Mouse (Mus musculus): ENCODE results near the gene Hipk4. TPM values are rescaled to one million over a fixed set of nuclear protein-coding genes. Genes with fewer than 3 reads are reported as not detected.

Hipk4 gene
- polyA plus RNA-seq (2012; ENCODE audit: insufficient read depth, low replicate concordance): 1.6 and 2.1 TPM in 2 replicates

- H3K4me1 ChIP-seq: peaks cover 26% of the 10 kb centered on the region
- H3K9me3 ChIP-seq: peaks cover 17% of the 10 kb centered on the region
- peaks cover 15% of the 10 kb centered on the region for H3K36me3 ChIP-seq (replicated peaks; ENCODE audit: low read length)
- H3K4me3 ChIP-seq (replicated peaks): peak within 1 kb of the TSS; percentile 3
- no peaks in the 10 kb centered on the region for H3K27me3 ChIP-seq (replicated peaks)
- TF ChIP-seq FLI1 (IDR thresholded peaks at IDR 0.05; ENCODE audit: low read length) (no peak), GATA1 (IDR thresholded peaks at IDR 0.05; ENCODE audit: borderline replicate concordance, low read length) (no peak)
These were observed at the start of gene Hipk4 for GRCm38 (mm10) chr7:27522967-27523366. Hipk4 (plus strand) TSS chr7:27523267.

GRCm38 (mm10) chr7:27473835-27474489 is 49.1 kb upstream of the Hipk4 start:
- Histone ChIP-seq H3K36me3 (replicated peaks; ENCODE audit: low read length) (peaks cover 36% of the 10 kb centered on the region), H3K27me3 (replicated peaks) (no peaks in the 10 kb centered on the region), H3K9me3 (no peaks in the 10 kb centered on the region), H3K4me3 (replicated peaks) (peak overlapping the region; percentile 98), H3K4me1 (peaks cover 60% of the 10 kb centered on the region)
- TF ChIP-seq GATA1 (IDR thresholded peaks at IDR 0.05; ENCODE audit: borderline replicate concordance, low read length) (no peak), FLI1 (IDR thresholded peaks at IDR 0.05; ENCODE audit: low read length) (no peak)

GRCm38 (mm10) chr7:27474490-27474954 is 48.5 kb upstream of the Hipk4 start:
- Histone ChIP-seq H3K9me3 (no peaks in the 10 kb centered on the region), H3K36me3 (replicated peaks; ENCODE audit: low read length) (peaks cover 42% of the 10 kb centered on the region), H3K27me3 (replicated peaks) (no peaks in the 10 kb centered on the region), H3K4me3 (replicated peaks) (peak overlapping the region; percentile 98), H3K4me1 (peaks cover 66% of the 10 kb centered on the region)
- no peak for TF ChIP-seq FLI1 (IDR thresholded peaks at IDR 0.05; ENCODE audit: low read length)
- TF ChIP-seq GATA1 (IDR thresholded peaks at IDR 0.05; ENCODE audit: borderline replicate concordance, low read length): no peak

GRCm38 (mm10) chr7:27475596-27475995 is 47.5 kb upstream of the Hipk4 start:
- H3K4me3 ChIP-seq (replicated peaks): peak overlapping the region; percentile 98
- H3K4me1 ChIP-seq: peaks cover 76% of the 10 kb centered on the region
- no peaks in the 10 kb centered on the region for H3K27me3 ChIP-seq (replicated peaks)
- peaks cover 49% of the 10 kb centered on the region for H3K36me3 ChIP-seq (replicated peaks; ENCODE audit: low read length)
- H3K9me3 ChIP-seq: no peaks in the 10 kb centered on the region
- no peak for TF ChIP-seq GATA1 (IDR thresholded peaks at IDR 0.05; ENCODE audit: borderline replicate concordance, low read length)
- no peak for TF ChIP-seq FLI1 (IDR thresholded peaks at IDR 0.05; ENCODE audit: low read length)

GRCm38 (mm10) chr7:27476098-27476635 is 46.9 kb upstream of the Hipk4 start:
- Histone ChIP-seq H3K4me1 (peaks cover 77% of the 10 kb centered on the region), H3K9me3 (no peaks in the 10 kb centered on the region), H3K4me3 (replicated peaks) (peak overlapping the region; percentile 98), H3K36me3 (replicated peaks; ENCODE audit: low read length) (peaks cover 51% of the 10 kb centered on the region), H3K27me3 (replicated peaks) (no peaks in the 10 kb centered on the region)
- no peak for TF ChIP-seq GATA1 (IDR thresholded peaks at IDR 0.05; ENCODE audit: borderline replicate concordance, low read length)
- no peak for TF ChIP-seq FLI1 (IDR thresholded peaks at IDR 0.05; ENCODE audit: low read length)

- Histone ChIP-seq H3K9me3 (no peaks in the 10 kb centered on the region), H3K27me3 (replicated peaks) (no peaks in the 10 kb centered on the region), H3K4me1 (peaks cover 81% of the 10 kb centered on the region), H3K4me3 (replicated peaks) (no peak overlapping the region), H3K36me3 (replicated peaks; ENCODE audit: low read length) (peaks cover 51% of the 10 kb centered on the region)
- no peak for TF ChIP-seq GATA1 (IDR thresholded peaks at IDR 0.05; ENCODE audit: borderline replicate concordance, low read length)
- no peak for TF ChIP-seq FLI1 (IDR thresholded peaks at IDR 0.05; ENCODE audit: low read length)
These were observed 44.5 kb upstream of the Hipk4 start for GRCm38 (mm10) chr7:27478561-27478960.

- Histone ChIP-seq H3K4me3 (replicated peaks) (no peak overlapping the region), H3K4me1 (peaks cover 93% of the 10 kb centered on the region), H3K27me3 (replicated peaks) (no peaks in the 10 kb centered on the region), H3K9me3 (no peaks in the 10 kb centered on the region), H3K36me3 (replicated peaks; ENCODE audit: low read length) (peaks cover 51% of the 10 kb centered on the region)
- no peak for TF ChIP-seq FLI1 (IDR thresholded peaks at IDR 0.05; ENCODE audit: low read length)
- TF ChIP-seq GATA1 (IDR thresholded peaks at IDR 0.05; ENCODE audit: borderline replicate concordance, low read length): no peak
These were observed 43.3 kb upstream of the Hipk4 start for GRCm38 (mm10) chr7:27479750-27480149.

GRCm38 (mm10) chr7:27480506-27480905 is 42.6 kb upstream of the Hipk4 start:
- peak overlapping the region; percentile 90 for H3K4me3 ChIP-seq (replicated peaks)
- no peak for TF ChIP-seq GATA1 (IDR thresholded peaks at IDR 0.05; ENCODE audit: borderline replicate concordance, low read length)
- no peak for TF ChIP-seq FLI1 (IDR thresholded peaks at IDR 0.05; ENCODE audit: low read length)
- peaks cover 50% of the 10 kb centered on the region for H3K36me3 ChIP-seq (replicated peaks; ENCODE audit: low read length)
- no peaks in the 10 kb centered on the region for H3K27me3 ChIP-seq (replicated peaks)
- H3K9me3 ChIP-seq: no peaks in the 10 kb centered on the region
- H3K4me1 ChIP-seq: peaks cover 95% of the 10 kb centered on the region

GRCm38 (mm10) chr7:27480927-27481626 is 42.0 kb upstream of the Hipk4 start:
- Histone ChIP-seq H3K9me3 (no peaks in the 10 kb centered on the region), H3K27me3 (replicated peaks) (no peaks in the 10 kb centered on the region), H3K4me1 (peaks cover 92% of the 10 kb centered on the region), H3K4me3 (replicated peaks) (peak overlapping the region; percentile 90), H3K36me3 (replicated peaks; ENCODE audit: low read length) (peaks cover 44% of the 10 kb centered on the region)
- no peak for TF ChIP-seq FLI1 (IDR thresholded peaks at IDR 0.05; ENCODE audit: low read length)
- TF ChIP-seq GATA1 (IDR thresholded peaks at IDR 0.05; ENCODE audit: borderline replicate concordance, low read length): no peak

- Histone ChIP-seq H3K36me3 (replicated peaks; ENCODE audit: low read length) (peaks cover 39% of the 10 kb centered on the region), H3K27me3 (replicated peaks) (no peaks in the 10 kb centered on the region), H3K9me3 (no peaks in the 10 kb centered on the region), H3K4me3 (replicated peaks) (peak overlapping the region; percentile 90), H3K4me1 (peaks cover 87% of the 10 kb centered on the region)
- TF ChIP-seq FLI1 (IDR thresholded peaks at IDR 0.05; ENCODE audit: low read length): no peak
- TF ChIP-seq GATA1 (IDR thresholded peaks at IDR 0.05; ENCODE audit: borderline replicate concordance, low read length): no peak
These were observed 41.5 kb upstream of the Hipk4 start for GRCm38 (mm10) chr7:27481627-27481969.

All from megakaryocyte, embryonic 14.5 days (primary cell).